Mouse (Mus musculus) kidney, postnatal 14 days (tissue): ENCODE measurements at regions not wholly inside any gene's neighbourhood (a gene's known extent, or its start where the extent isn't known, plus 50 kb on each side); places are given as distances from the start of the nearest gene placed in this dataset.

Experiments
- DNase-seq: peaks from one replicate; pipeline ENCODE4 v3.0.0; 2022; ENCODE audit warnings: mixed read lengths

GRCm38 (mm10) chr13:106738011-106738410 lies 198.7 kb downstream of the Ipo11 start:
- no peak for DNase-seq

GRCm38 (mm10) chr13:106734323-106734722 lies 202.4 kb downstream of the Ipo11 start:
- DNase-seq = no peak

- DNase-seq = no peak
Observed at GRCm38 (mm10) chr13:106732906-106733305, 203.9 kb downstream of the Ipo11 start.

GRCm38 (mm10) chr13:106723315-106723714 lies 213.4 kb downstream of the Ipo11 start:
- DNase-seq = no peak

- DNase-seq = no peak
Observed at GRCm38 (mm10) chr13:106721167-106721566, 215.6 kb downstream of the Ipo11 start.

GRCm38 (mm10) chr13:106715771-106716170 lies 221.0 kb downstream of the Ipo11 start:
- peak; percentile 29 for DNase-seq

GRCm38 (mm10) chr13:106715234-106715633 lies 221.5 kb downstream of the Ipo11 start:
- DNase-seq = no peak

GRCm38 (mm10) chr13:106710580-106710979 lies 226.2 kb downstream of the Ipo11 start:
- DNase-seq = no peak

GRCm38 (mm10) chr13:106700376-106700775 lies 236.4 kb downstream of the Ipo11 start:
- no peak for DNase-seq

GRCm38 (mm10) chr13:106699957-106700356 lies 236.8 kb downstream of the Ipo11 start:
- no peak for DNase-seq

- DNase-seq = no peak
Observed at GRCm38 (mm10) chr13:106691787-106692571, 244.8 kb downstream of the Ipo11 start.

GRCm38 (mm10) chr13:106690125-106690524 lies 246.6 kb downstream of the Ipo11 start:
- no peak for DNase-seq

- no peak for DNase-seq
Observed at GRCm38 (mm10) chr13:106689618-106690017, 247.1 kb downstream of the Ipo11 start.

GRCm38 (mm10) chr13:106689051-106689450 lies 247.7 kb downstream of the Ipo11 start:
- no peak for DNase-seq

GRCm38 (mm10) chr13:106669665-106670064 lies 267.1 kb downstream of the Ipo11 start:
- no peak for DNase-seq

GRCm38 (mm10) chr13:106662195-106662594 lies 274.6 kb downstream of the Ipo11 start:
- no peak for DNase-seq

- DNase-seq = no peak
Observed at GRCm38 (mm10) chr13:106649363-106649762, 287.4 kb downstream of the Ipo11 start.

- no peak for DNase-seq
Observed at GRCm38 (mm10) chr13:106643302-106643975, 293.3 kb downstream of the Ipo11 start.

- no peak for DNase-seq
Observed at GRCm38 (mm10) chr13:106638706-106639385, 297.9 kb downstream of the Ipo11 start.

GRCm38 (mm10) chr13:106591729-106592128 lies 345.0 kb downstream of the Ipo11 start:
- no peak for DNase-seq

- DNase-seq = no peak
Observed at GRCm38 (mm10) chr13:106567658-106568359, 368.9 kb downstream of the Ipo11 start.

- DNase-seq = no peak
Observed at GRCm38 (mm10) chr13:106562588-106562987, 374.2 kb downstream of the Ipo11 start.

GRCm38 (mm10) chr13:106562161-106562560 lies 374.6 kb downstream of the Ipo11 start:
- DNase-seq = no peak
